Mouse (Mus musculus) kidney, adult 11 months (tissue): ENCODE results near the gene Olfr613.
"Not testable (repeated sequence)": the region's sequence is repeated elsewhere in the genome, so short reads cannot be mapped to it uniquely, and the experiment has no call there.

Experiments used
- DNase-seq: peaks from one replicate; pipeline ENCODE4 v3.0.0; 2022

Olfr613 gene

GRCm38 (mm10) chr7:103547774-103548173, at the start of gene Olfr613:
Gene Olfr613, plus strand, starts transcription at chr7:103548074.
- DNase-seq = no peak

GRCm38 (mm10) chr7:103512022-103512421, 35.9 kb upstream of the Olfr613 start, which contains the start of gene Olfr610:
Gene Olfr610, minus strand, starts transcription at chr7:103512122.
- no peak for DNase-seq

DNA sequence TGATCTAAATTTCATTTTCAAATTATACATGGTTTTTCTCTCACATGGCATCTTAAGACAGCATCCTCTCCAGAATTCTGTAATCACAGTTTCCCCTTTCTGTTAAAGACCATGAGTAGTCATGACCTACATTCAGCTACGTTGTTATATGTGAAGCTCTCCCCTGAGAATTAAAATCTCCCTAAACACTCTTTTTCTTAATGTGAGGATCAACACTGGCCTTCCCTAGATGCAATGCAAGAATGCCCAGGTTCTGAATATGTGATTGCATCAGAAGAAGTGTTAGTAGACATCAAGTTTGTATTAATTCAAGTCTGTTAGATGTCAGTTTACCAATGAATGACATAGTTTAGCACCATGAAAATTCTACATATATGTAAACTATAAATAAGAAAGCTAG, 27.1 kb upstream of the Olfr613 start, which contains the start of gene Olfr611:
Gene Olfr611, minus strand, starts transcription at position 101 of the 400 bp plus-strand sequence.
- not testable (repeated sequence) for DNase-seq

DNA sequence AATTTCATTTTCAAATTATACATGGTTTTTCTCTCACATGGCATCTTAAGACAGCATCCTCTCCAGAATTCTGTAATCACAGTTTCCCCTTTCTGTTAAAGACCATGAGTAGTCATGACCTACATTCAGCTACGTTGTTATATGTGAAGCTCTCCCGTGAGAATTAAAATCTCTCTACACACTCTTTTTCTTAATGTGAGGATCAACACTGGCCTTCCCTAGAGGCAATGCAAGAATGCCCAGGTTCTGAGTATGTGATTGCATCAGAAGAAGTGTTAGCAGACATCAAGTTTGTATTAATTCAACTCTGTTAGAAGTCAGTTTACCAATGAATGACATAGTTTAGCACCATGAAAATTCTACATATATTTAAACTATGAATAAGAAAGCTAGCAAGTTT, 5.3 kb upstream of the Olfr613 start, which contains the start of gene Olfr612:
Gene Olfr612, minus strand, starts transcription at position 101 of the 400 bp plus-strand sequence.
- not testable (repeated sequence) for DNase-seq

DNA sequence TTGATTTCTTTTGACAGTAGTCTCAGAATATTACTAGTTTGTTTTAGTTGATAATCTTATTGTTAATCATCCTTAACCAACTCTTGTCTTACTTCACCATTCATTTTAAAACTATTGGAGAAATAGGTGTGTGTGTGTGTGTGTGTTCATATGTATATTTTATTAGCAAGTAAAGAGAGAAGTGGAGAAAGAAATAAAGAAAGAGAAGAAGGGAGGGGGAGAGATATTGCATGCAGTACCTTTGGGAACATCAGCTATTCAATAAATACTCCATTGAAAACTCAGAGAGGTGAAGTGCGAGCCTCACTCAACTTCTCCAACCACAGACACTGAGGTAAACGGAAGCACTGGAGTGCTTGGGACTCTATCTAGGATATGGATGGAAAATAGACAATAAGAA, 7.9 kb downstream of the Olfr613 start, which contains the start of gene Olfr615:
Gene Olfr615, plus strand, starts transcription at position 301 of the 400 bp plus-strand sequence.
- DNase-seq = no peak

DNA sequence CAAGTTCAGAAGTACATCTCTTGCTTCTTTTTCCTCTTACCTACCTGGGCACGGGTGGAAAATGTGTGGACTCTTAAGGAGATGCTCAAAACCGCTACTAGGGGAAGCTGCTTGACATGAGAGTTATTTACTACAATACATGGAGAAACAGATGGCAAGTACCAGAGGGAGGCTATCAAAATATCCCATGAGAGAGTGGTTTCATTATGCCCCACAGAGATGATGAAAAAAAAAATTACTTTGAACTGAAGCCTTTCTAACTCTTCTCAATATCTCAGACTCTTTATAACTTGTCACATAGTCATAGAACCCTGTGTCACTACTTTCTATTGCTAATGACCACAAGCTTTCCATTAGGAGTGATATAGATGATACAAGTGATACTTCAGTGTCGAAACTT, 21.2 kb downstream of the Olfr613 start, which contains the start of gene Olfr616:
Gene Olfr616, minus strand, starts transcription at position 101 of the 400 bp plus-strand sequence.
- no peak for DNase-seq

- no peak for DNase-seq
These were observed 24.9 kb downstream of the Olfr613 start, which contains the start of gene Olfr617 for GRCm38 (mm10) chr7:103572761-103573160. Gene Olfr617, plus strand, starts transcription at chr7:103573061.

DNA sequence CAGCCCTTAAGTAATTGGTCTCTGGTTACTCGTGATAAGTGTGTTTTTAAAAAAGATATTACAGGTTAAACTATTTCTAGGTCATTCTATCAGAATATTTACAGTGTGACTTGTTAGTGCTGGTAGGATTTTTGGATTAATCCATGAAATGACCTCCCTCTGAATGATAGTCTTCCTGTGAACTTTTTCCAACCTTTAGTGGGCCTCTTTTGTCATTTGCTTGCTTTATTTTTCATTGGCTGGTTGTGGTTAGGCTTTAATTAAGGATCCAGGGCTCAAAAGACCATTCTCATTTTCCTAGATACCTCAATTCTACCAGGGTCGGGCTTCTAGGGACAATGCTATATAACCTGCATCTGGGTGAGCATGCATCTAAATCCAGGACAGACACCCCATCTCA, 41.9 kb downstream of the Olfr613 start, which contains the start of gene Olfr618:
Gene Olfr618, plus strand, starts transcription at position 301 of the 400 bp plus-strand sequence.
- DNase-seq = no peak

GRCm38 (mm10) chr7:103600275-103600674, 52.4 kb downstream of the Olfr613 start, which contains the start of gene Olfr619:
Gene Olfr619, plus strand, starts transcription at chr7:103600575.
- DNase-seq = no peak
